24 mouse cellular contexts compared by ENCODE assay signal in the genomic region with DNA sequence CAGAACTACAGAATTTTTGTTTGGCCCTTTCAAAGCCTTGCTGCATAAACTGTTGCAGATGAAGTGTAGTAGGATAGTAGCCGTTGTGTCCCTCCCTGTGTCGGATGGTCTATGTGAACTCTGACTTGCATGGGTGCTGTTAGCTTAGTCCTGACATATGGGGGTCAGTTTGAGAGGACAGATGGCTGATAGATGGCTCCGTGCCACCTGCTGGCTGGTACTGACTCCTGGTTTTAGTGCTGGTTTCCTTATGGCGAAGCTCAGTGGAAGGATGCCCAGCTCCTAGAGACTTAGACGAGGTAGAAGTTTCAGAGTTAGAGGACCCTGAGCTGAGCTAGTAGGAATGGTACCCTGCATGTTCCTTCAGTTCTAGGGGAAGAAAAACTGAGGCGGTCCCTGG. TPM values are rescaled to one million over a fixed set of nuclear protein-coding genes. Genes with fewer than 3 reads are reported as not detected.
A peak's percentile ranks its signal among the peaks of the same experiment; 100 is the strongest.
DNase-seq lines count a peak whose midpoint lies in the region; ATAC-seq and TF ChIP-seq lines count a peak whose summit lies in the region.
"Had no signal": no experiment of that assay in that cellular context is flagged by ENCODE, and none has a peak within 500 bp of the region (broad histone marks: within the 10 kb centered on the region; RNA-seq: fewer than 3 reads in every experiment).

No protein-coding gene starts in this region.

- no peaks in the 10 kb centered on the region for H3K27me3 ChIP-seq in megakaryocyte, embryonic 14.5 days (replicated peaks)
- H3K27me3 ChIP-seq in cerebellum, adult 2 months (ENCODE audit: control insufficient read depth, insufficient read depth, low read length): no peaks in the 10 kb centered on the region
- H3K27me3 ChIP-seq: embryonic facial prominence, embryonic 15.5 days; forebrain, embryonic 15.5 days; heart, embryonic 12.5 days; liver, embryonic 15.5 days had no signal

- H3K4me1 ChIP-seq in megakaryocyte, embryonic 14.5 days: peaks cover 99% of the 10 kb centered on the region
- peaks cover 80% of the 10 kb centered on the region for H3K4me1 ChIP-seq in cerebellum, adult 2 months (ENCODE audit: control insufficient read depth, insufficient read depth, low read length)

- no peak for TF ChIP-seq CTCF in cerebellum, adult 2 months (IDR thresholded peaks at IDR 0.05; ENCODE audit: borderline replicate concordance, insufficient read depth, low read depth, low read length)

- TF ChIP-seq POLR2A in cerebellum, adult 2 months (IDR thresholded peaks at IDR 0.05; ENCODE audit: borderline replicate concordance, insufficient read depth, low read length): no peak

- WGBS in cerebellum, adult 2 months: 17% methylated on average over 6 of the region's 6 CpGs

- H3K27ac ChIP-seq in cerebellum, adult 2 months (ENCODE audit: insufficient read depth, low read length): peak overlapping the region; percentile 95
- H3K27ac ChIP-seq: embryonic facial prominence, embryonic 15.5 days; forebrain, embryonic 15.5 days; limb, embryonic 10.5 days; liver, embryonic 15.5 days; midbrain, embryonic 10.5 days had no signal

- no peak for ATAC-seq in megakaryocyte, adult 5-6 weeks (ENCODE audit: poor library complexity, severe bottlenecking)
- peak; percentile 62; the same call in 1 of the 2 replicates for ATAC-seq in cerebellum, adult (ENCODE audit: insufficient number of reproducible peaks, low FRiP score, low TSS enrichment)
- ATAC-seq: forebrain, embryonic 15.5 days; inflammation-experienced regulatory T-cells, adult 6 months had no signal

- peak; percentile 97 for DNase-seq in cerebellum, adult 2 months
- peak; percentile 97 for DNase-seq in cerebellum, postnatal 25 days
- DNase-seq in left cerebral cortex, adult 9 months (ENCODE audit: low spot score in 2 of 2): no peak
- no peak for DNase-seq in kidney, postnatal 10 days
- DNase-seq: adrenal gland, postnatal 25 days; gastrocnemius, postnatal 10 days; heart, adult 11 months; heart, postnatal 10 days; kidney, adult 18-20 months; layer of hippocampus, adult 9-11 months; liver; lung, postnatal 4 days; retina, postnatal 1 day; thymus, adult 2 months had no signal

- H3K36me3 ChIP-seq in megakaryocyte, embryonic 14.5 days (replicated peaks; ENCODE audit: low read length): peaks cover 82% of the 10 kb centered on the region
- H3K36me3 ChIP-seq: forebrain, embryonic 15.5 days; liver, embryonic 15.5 days had no signal

- H3K4me3 ChIP-seq in megakaryocyte, embryonic 14.5 days (replicated peaks): peak overlapping the region; percentile 62
- no peak overlapping the region for H3K4me3 ChIP-seq in cerebellum, adult 2 months (replicated peaks; ENCODE audit: insufficient read depth, low read depth, low read length)
- H3K4me3 ChIP-seq: embryonic facial prominence, embryonic 15.5 days; forebrain, embryonic 15.5 days; heart, embryonic 12.5 days; limb, embryonic 10.5 days; liver, embryonic 15.5 days; midbrain, embryonic 10.5 days had no signal

- no peaks in the 10 kb centered on the region for H3K9me3 ChIP-seq in megakaryocyte, embryonic 14.5 days
- H3K9me3 ChIP-seq: embryonic facial prominence, embryonic 15.5 days; forebrain, embryonic 15.5 days; heart, embryonic 12.5 days; limb, embryonic 10.5 days; liver, embryonic 15.5 days; midbrain, embryonic 10.5 days had no signal

RNA-seq across cellular contexts. Expression of gene Arhgef7, which starts 42.5 kb away (rescaled TPM):
- polyA plus RNA-seq in megakaryocyte, embryonic 14.5 days (2012; ENCODE audit: insufficient read depth, low replicate concordance): 44.5 and 95.5 TPM in 2 replicates
- total RNA-seq in megakaryocyte, adult 5-6 weeks (2015): 39.5 and 48.5 TPM in 2 replicates
- total RNA-seq in megakaryocyte, adult 5-6 weeks (2017): 25.0 and 27.0 TPM in 2 replicates
- 134 and 151 TPM in 2 replicates for polyA plus RNA-seq in cerebellum, adult 2 months (2012; rRNA removed)

Comparison
In these comparisons a context has a peak if more than half of its experiments do, and no peak if none do; other contexts are left out.
1. DNase-seq: peak in cerebellum, adult 2 months (2 of 2) and cerebellum, postnatal 25 days (2 of 2); none in left cerebral cortex, adult 9 months (0 of 2) and kidney, postnatal 10 days (single experiment).